Mouse (Mus musculus): ENCODE measurements at regions not wholly inside any gene's neighbourhood (a gene's known extent, or its start where the extent isn't known, plus 50 kb on each side); places are given as distances from the start of the nearest gene placed in this dataset.

DNA sequence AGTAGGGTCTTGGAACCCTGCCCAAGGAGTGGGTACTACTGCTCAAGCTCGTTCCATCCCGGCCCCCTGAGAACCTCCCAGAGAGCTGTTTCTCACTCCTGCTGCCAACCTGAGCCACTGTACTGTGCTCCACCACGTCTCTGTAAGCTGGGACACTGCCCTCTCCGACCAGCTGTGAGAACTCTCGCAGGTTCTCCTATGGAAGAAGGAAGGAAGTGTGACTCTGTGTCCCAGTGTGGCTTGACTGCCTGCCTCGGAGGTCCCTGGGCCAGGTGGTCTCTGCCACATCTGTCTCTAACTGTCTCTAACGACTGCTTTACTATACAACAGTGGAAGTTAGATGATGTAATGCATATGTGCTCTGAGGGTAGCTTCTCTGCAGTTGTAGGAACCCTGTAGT, 246.4 kb upstream of the Tle3 start:
- TF ChIP-seq POLR2A (IDR thresholded peaks at IDR 0.05; ENCODE audit: extremely low read depth, insufficient read depth, low read length) (no peak), CTCF (IDR thresholded peaks at IDR 0.05; ENCODE audit: extremely low read depth, insufficient read depth, low read length) (no peak)
- no peak overlapping the region for H3K4me3 ChIP-seq (ENCODE audit: insufficient read depth, low read length)
- H3K4me1 ChIP-seq (ENCODE audit: control insufficient read depth, insufficient read depth, low read length) = no peaks in the 10 kb centered on the region
- H3K27ac ChIP-seq (ENCODE audit: insufficient read depth, low read length) = no peak overlapping the region

DNA sequence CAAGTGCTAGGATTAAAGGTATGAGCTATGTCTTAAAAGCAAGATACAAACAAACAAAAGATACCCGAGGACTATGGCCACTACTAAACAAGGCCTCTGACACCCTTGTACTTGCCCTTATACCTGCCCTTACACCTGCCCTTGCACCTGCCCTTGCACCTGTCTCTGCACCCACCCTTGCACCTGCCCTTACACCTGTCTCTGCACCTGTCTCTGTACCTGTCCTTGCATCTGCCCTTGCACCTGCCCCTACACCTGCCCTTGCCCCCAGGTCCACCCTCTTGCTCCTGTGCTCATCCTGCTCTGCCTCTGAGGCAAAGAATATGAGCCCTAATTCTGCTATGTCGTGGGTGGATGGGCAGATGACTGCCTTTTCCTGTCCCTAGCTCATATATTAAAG, 244.1 kb upstream of the Tle3 start:
- H3K4me1 ChIP-seq (ENCODE audit: control insufficient read depth, insufficient read depth, low read length) = no peaks in the 10 kb centered on the region
- no peak overlapping the region for H3K4me3 ChIP-seq (ENCODE audit: insufficient read depth, low read length)
- no peak overlapping the region for H3K27ac ChIP-seq (ENCODE audit: insufficient read depth, low read length)
- TF ChIP-seq CTCF (IDR thresholded peaks at IDR 0.05; ENCODE audit: extremely low read depth, insufficient read depth, low read length) (no peak), POLR2A (IDR thresholded peaks at IDR 0.05; ENCODE audit: extremely low read depth, insufficient read depth, low read length) (no peak)

DNA sequence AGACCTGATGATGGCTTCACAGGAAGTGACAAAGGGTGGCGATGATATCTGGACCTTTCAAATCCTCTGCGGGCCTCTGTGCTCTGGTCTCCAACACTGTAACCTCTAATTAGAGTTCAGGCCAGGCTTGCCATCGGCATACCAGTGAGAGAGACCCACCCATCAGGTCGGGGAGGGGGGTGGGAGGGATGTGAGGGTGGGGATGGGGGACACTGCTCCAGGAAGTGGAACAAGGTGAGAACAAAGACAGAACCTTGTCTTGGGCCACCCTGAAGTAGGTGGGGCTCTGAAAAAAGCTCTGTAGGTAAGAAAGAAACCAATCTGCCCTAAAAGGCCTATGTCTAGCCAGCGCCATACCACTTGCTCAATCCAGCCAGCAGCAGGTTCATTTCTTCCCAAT, 243.0 kb upstream of the Tle3 start:
- Histone ChIP-seq H3K27ac (ENCODE audit: insufficient read depth, low read length) (no peak overlapping the region), H3K4me3 (ENCODE audit: insufficient read depth, low read length) (no peak overlapping the region), H3K4me1 (ENCODE audit: control insufficient read depth, insufficient read depth, low read length) (no peaks in the 10 kb centered on the region)
- TF ChIP-seq CTCF (IDR thresholded peaks at IDR 0.05; ENCODE audit: extremely low read depth, insufficient read depth, low read length) = no peak
- no peak for TF ChIP-seq POLR2A (IDR thresholded peaks at IDR 0.05; ENCODE audit: extremely low read depth, insufficient read depth, low read length)

DNA sequence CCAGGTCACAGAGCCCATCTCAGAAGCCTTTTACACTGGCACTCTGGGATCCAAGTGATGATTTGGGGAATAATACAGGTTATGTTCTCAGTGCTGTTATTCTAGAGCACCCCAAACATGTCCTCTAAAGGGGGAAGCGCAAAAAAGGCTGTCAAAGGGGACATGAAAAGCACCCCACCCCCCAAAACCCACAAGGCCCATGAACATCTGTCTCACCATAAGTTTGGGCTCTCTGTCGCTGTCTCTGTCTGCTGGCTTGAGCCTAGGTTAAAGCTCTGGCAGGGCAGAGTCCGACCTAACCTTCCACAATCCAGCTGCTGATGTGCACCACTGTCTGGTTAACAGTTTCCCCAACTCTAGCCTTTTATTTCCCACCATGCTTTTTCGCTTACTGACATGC, 241.3 kb upstream of the Tle3 start:
- Histone ChIP-seq H3K4me1 (ENCODE audit: control insufficient read depth, insufficient read depth, low read length) (no peaks in the 10 kb centered on the region), H3K4me3 (ENCODE audit: insufficient read depth, low read length) (no peak overlapping the region), H3K27ac (ENCODE audit: insufficient read depth, low read length) (no peak overlapping the region)
- TF ChIP-seq POLR2A (IDR thresholded peaks at IDR 0.05; ENCODE audit: extremely low read depth, insufficient read depth, low read length) (no peak), CTCF (IDR thresholded peaks at IDR 0.05; ENCODE audit: extremely low read depth, insufficient read depth, low read length) (no peak)

DNA sequence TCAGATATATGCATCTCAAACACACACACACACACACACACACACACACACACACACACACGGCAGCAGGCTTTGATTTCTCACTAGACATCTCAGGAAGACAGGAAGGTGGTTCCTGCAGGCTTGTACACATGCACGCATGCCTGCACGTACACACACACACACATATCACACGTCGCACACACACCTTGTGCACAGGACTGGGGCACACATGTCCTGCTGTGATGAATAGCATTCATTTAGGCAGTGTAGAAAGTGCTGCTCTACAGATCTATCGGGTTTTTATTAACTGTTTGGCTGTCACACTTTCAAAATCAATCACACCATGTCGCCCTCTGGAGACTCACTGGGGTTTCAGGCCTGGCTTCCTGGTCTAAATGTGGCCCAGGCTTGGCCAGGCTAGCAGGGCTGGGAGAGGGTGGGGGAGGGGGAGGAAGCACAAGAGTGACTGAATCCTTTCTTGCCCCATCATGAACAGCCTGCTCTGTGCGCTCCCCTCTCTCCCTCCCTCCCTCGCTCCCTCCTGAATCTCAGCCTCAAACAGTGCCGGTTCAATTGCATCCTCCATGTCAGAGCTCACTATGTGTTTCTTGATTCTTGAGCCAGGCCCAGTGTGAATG, 236.8 kb upstream of the Tle3 start:
- TF ChIP-seq CTCF (IDR thresholded peaks at IDR 0.05; ENCODE audit: extremely low read depth, insufficient read depth, low read length) = no peak
- no peak for TF ChIP-seq POLR2A (IDR thresholded peaks at IDR 0.05; ENCODE audit: extremely low read depth, insufficient read depth, low read length)
- H3K4me3 ChIP-seq (ENCODE audit: insufficient read depth, low read length) = no peak overlapping the region
- no peaks in the 10 kb centered on the region for H3K4me1 ChIP-seq (ENCODE audit: control insufficient read depth, insufficient read depth, low read length)
- no peak overlapping the region for H3K27ac ChIP-seq (ENCODE audit: insufficient read depth, low read length)

DNA sequence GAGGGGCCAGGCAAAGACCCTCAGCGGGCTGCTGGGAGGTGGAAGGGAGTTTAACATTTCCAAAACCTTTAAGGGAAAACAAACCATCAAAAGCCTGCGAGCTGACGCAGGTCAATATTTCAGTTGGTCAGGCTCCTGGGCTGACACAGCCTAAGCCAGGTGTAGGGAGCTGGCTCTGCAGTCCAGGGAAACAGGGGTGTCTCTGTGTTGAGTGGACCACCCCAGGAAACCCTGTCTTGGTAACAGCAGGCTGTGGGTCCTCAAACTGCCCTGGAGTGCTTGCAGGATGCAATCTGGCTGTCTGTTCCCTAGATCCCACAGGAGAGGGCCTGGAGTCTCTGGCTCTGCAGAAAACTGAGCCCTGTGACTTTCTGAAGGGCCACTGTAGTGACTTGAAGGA, 236.2 kb upstream of the Tle3 start:
- H3K27ac ChIP-seq (ENCODE audit: insufficient read depth, low read length) = no peak overlapping the region
- no peaks in the 10 kb centered on the region for H3K4me1 ChIP-seq (ENCODE audit: control insufficient read depth, insufficient read depth, low read length)
- no peak for TF ChIP-seq POLR2A (IDR thresholded peaks at IDR 0.05; ENCODE audit: extremely low read depth, insufficient read depth, low read length)
- TF ChIP-seq CTCF (IDR thresholded peaks at IDR 0.05; ENCODE audit: extremely low read depth, insufficient read depth, low read length) = no peak
- no peak overlapping the region for H3K4me3 ChIP-seq (ENCODE audit: insufficient read depth, low read length)

DNA sequence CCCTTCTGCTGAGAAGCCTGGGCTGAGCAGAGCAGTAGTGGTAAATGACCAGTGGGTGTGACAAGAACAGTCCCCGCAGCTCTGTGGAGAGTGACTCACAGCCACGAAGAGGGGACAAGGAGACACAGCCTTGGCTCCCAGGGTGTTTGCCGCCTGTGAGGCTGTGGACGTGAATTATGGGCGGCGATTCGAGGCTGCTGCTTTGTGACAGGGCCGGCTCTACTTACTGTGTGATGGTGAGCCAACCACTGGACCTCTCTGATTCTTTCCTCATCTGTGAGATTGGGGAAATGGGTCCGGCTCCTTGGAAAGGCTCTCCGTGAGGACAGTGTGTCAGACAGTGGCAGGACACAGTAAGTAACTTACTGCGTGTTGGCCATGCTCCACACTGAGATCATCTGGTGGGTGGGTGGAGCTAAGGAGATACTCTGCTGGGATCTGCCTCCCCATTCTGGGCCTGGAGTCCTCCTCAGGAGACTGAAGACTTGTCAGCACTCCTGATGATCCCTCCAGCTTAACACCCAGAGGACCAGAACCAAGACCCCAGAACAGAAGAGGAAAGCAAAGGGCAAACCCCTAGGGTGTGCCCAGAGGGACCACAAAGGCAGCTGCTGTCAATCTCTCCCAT, 233.3 kb upstream of the Tle3 start:
- Histone ChIP-seq H3K4me3 (ENCODE audit: insufficient read depth, low read length) (no peak overlapping the region), H3K4me1 (ENCODE audit: control insufficient read depth, insufficient read depth, low read length) (peaks cover 3% of the 10 kb centered on the region; the same call in 1 of the 2 replicates), H3K27ac (ENCODE audit: insufficient read depth, low read length) (no peak overlapping the region)
- TF ChIP-seq POLR2A (IDR thresholded peaks at IDR 0.05; ENCODE audit: extremely low read depth, insufficient read depth, low read length) (no peak), CTCF (IDR thresholded peaks at IDR 0.05; ENCODE audit: extremely low read depth, insufficient read depth, low read length) (no peak)

DNA sequence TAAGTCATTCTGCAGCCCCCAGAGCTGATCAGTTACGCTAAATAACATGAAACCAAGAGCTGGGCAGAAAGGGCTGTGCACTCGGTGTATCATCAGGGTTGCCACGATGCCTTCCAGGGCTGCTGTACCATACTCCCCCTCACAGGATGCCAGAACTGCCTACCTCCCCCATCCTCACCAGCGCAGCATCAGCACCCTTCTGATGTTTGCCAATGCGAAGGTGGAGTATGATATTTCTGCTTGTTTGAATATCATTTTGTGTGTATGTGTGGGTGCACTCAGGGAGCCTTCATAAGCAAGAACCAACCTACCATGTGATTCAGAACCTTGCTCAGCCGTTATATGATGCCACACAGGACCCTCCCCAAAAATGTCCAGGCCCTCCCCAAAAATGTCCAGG, 229.1 kb upstream of the Tle3 start:
- no peak for TF ChIP-seq CTCF (IDR thresholded peaks at IDR 0.05; ENCODE audit: extremely low read depth, insufficient read depth, low read length)
- TF ChIP-seq POLR2A (IDR thresholded peaks at IDR 0.05; ENCODE audit: extremely low read depth, insufficient read depth, low read length) = no peak
- Histone ChIP-seq H3K4me3 (ENCODE audit: insufficient read depth, low read length) (no peak overlapping the region), H3K4me1 (ENCODE audit: control insufficient read depth, insufficient read depth, low read length) (peaks cover 3% of the 10 kb centered on the region; the same call in 1 of the 2 replicates), H3K27ac (ENCODE audit: insufficient read depth, low read length) (no peak overlapping the region)

DNA sequence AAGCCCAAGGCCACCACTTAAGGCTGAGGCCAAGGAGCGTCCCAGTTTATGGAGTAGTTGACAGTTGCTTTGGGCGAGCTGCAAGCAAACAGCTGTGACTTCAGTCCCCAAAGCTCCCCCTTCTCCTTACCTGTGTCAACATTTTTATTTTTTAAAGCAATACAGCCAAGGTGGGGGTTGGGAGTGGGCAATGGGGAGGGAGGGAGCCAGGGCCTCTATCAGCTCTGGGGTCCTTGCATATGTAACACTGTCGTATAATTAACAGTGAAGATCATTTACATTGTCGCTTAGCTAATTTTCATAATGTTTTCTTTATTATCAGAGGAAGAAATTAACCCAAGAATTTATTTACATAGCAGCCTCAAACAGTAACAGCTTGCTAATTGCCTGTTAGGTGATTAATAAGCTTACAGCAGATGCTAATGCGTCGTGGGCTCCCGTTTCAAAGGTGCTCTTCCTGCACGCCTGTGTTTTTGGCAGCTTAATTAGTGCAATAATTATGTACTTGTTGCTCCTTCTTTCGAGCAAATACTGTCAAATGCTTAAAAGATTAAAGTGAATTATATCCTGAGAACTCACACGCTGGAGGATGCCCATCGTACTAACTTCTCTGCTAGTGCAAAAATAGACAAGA, 227.4 kb upstream of the Tle3 start:
- no peak for TF ChIP-seq POLR2A (IDR thresholded peaks at IDR 0.05; ENCODE audit: extremely low read depth, insufficient read depth, low read length)
- no peak for TF ChIP-seq CTCF (IDR thresholded peaks at IDR 0.05; ENCODE audit: extremely low read depth, insufficient read depth, low read length)
- Histone ChIP-seq H3K27ac (ENCODE audit: insufficient read depth, low read length) (no peak overlapping the region), H3K4me3 (ENCODE audit: insufficient read depth, low read length) (no peak overlapping the region), H3K4me1 (ENCODE audit: control insufficient read depth, insufficient read depth, low read length) (peaks cover 3% of the 10 kb centered on the region; the same call in 1 of the 2 replicates)

DNA sequence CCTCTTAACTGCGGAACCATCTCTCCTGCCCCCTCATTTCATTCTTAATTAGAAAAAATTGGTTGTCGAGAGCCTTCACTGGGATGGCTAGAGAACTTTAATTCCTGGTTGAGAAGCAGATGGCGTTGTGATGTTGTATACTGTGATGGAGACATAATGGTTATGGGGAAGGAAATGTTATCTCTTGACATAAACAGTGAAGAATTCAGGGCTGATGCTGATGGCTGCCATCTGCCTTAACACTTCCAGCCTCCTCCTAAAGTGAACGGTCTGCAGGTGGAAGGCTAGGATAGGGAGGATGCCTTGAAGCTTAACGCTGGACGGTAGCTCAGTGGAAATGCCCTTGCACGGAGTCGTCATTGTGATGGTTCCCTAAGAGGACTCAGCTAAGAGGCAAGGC, 226.4 kb upstream of the Tle3 start:
- H3K4me1 ChIP-seq (ENCODE audit: control insufficient read depth, insufficient read depth, low read length) = peaks cover 3% of the 10 kb centered on the region; the same call in 1 of the 2 replicates
- H3K27ac ChIP-seq (ENCODE audit: insufficient read depth, low read length) = no peak overlapping the region
- no peak for TF ChIP-seq CTCF (IDR thresholded peaks at IDR 0.05; ENCODE audit: extremely low read depth, insufficient read depth, low read length)
- no peak for TF ChIP-seq POLR2A (IDR thresholded peaks at IDR 0.05; ENCODE audit: extremely low read depth, insufficient read depth, low read length)
- H3K4me3 ChIP-seq (ENCODE audit: insufficient read depth, low read length) = no peak overlapping the region
